Comparison of ENCODE assay signal across 1 mouse cellular context in the genomic region with DNA sequence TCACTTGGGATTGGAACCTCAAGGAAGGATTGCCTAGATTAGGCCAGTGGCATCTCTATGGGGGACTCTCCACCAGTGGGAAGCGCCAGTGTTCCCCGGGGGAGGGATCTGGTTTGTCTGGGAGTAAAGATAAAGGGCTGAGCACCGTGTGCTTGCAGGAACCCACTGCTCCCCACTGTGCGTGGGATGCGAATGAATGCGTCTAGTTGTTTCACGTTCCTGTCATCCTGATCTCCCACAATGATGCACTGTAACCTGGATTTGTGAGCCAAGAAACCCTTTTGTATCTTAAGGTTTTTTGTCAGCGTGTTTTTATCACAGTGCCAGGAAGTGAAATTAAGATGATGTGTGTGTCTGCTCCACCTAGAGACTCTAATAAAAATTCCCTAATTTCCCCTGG.
A peak's percentile ranks its signal among the peaks of the same experiment; 100 is the strongest.
TF ChIP-seq lines count a peak whose summit lies in the region.

No protein-coding gene starts in this region.

TF ChIP-seq in MEL, 35 proteins besides CTCF, POLR2A, EP300 and RAD21:
- TF ChIP-seq MAX (IDR thresholded peaks at IDR 0.05; ENCODE audit: low read length) (no peak), MAFK (IDR thresholded peaks at IDR 0.05; ENCODE audit: borderline replicate concordance, low read depth, low read length) (no peak), KAT2A (conservative IDR thresholded peaks at IDR 0.05; ENCODE audit: low read depth, low read length) (no peak), TAL1 (IDR thresholded peaks at IDR 0.05; ENCODE audit: low read length) (0 out of 2 replicates have a peak, but pooled peaks have one; percentile 10), POLR2AphosphoS5 (IDR thresholded peaks at IDR 0.05; ENCODE audit: borderline replicate concordance, low read depth, low read length) (no peak), SMC3 (IDR thresholded peaks at IDR 0.05; ENCODE audit: low read depth, low read length) (no peak), UBTF (IDR thresholded peaks at IDR 0.05; ENCODE audit: borderline replicate concordance, insufficient read depth, low read depth, low read length) (no peak)
